Mouse (Mus musculus): Measurements from ENCODE around the gene Gm9049. TPM values are rescaled to one million over a fixed set of nuclear protein-coding genes. Genes with fewer than 3 reads are reported as not detected.
"Not testable (repeated sequence)": the region's sequence is repeated elsewhere in the genome, so short reads cannot be mapped to it uniquely, and the experiment has no call there.

The Gm9049 gene
- polyA plus RNA-seq, 1 experiment = 0.05 TPM

DNA sequence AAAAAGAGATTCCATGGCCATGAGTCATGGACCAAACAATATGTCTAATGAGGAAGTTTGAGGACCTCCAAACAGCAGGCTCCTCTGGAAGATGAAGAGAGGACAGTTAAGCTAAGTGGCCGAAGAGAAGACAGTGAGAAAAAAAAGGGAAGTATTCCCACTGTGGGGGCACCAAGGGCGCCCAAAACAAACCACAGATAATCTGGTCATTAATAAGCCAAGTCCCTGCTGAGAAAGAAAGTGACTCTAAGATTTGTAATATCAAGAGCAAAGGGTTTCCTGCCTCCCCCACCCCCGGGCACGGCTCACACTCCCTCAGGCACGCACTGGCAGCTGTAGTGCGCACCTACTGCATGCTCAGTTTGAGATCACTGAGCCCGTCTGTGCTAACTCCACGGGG is 34.9 kb downstream of the Gm9049 start:
- TF ChIP-seq POLR2A (IDR thresholded peaks at IDR 0.05; ENCODE audit: control insufficient read depth, extremely low read depth, insufficient read depth, low read length, poor library complexity) (no peak), CTCF (IDR thresholded peaks at IDR 0.05; ENCODE audit: borderline replicate concordance, control insufficient read depth, extremely low read depth, insufficient read depth, low read length, poor library complexity) (no peak)
- Histone ChIP-seq H3K4me3 (ENCODE audit: control insufficient read depth, insufficient read depth, low read length) (no peak overlapping the region), H3K36me3 (ENCODE audit: control insufficient read depth, insufficient read depth, low read length) (no peaks in the 10 kb centered on the region), H3K4me1 (replicated peaks; ENCODE audit: control insufficient read depth, insufficient read depth, low read length) (no peaks in the 10 kb centered on the region), H3K27ac (ENCODE audit: control insufficient read depth, insufficient read depth, low read length) (no peak overlapping the region), H3K27me3 (ENCODE audit: control insufficient read depth, insufficient read depth, low read length) (no peaks in the 10 kb centered on the region)
- 37% methylated on average over 8 of the region's 8 CpGs for WGBS
- no peak for DNase-seq

DNA sequence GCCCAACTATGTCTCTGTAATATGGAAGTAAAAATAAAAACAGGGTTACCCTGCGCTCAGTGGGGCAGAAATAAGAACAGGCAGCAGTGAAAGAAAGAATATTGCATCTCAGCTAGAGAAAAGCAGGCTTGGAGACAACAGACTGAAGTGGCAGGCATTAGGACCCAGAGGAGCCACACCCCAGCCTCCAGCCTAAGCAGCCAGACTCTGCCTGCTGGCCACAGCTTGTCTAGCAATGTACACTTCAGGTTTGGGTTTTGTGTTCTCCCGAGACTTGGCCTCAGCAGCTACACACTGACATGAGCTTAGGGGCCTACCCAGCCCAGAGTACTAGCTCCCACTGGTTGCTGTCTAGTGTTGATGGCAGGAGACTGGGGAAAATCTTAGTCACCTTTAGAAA is 51.8 kb downstream of the Gm9049 start:
- H3K27me3 ChIP-seq (ENCODE audit: control insufficient read depth, insufficient read depth, low read length); H3K27ac ChIP-seq (ENCODE audit: control insufficient read depth, insufficient read depth, low read length); H3K36me3 ChIP-seq (ENCODE audit: control insufficient read depth, insufficient read depth, low read length); H3K4me3 ChIP-seq (ENCODE audit: control insufficient read depth, insufficient read depth, low read length); H3K4me1 ChIP-seq (replicated peaks; ENCODE audit: control insufficient read depth, insufficient read depth, low read length); DNase-seq: not testable (repeated sequence)
- 52% methylated on average over 2 of the region's 2 CpGs for WGBS

Other genes starting within 250 kb of the Gm9049 start
- 23.3 and 34.8 TPM in 2 replicates for gene Mdm1, start 212.3 kb downstream of the Gm9049 start, polyA plus RNA-seq (2012; rRNA removed)
- gene Il22, start 149.2 kb downstream of the Gm9049 start, polyA plus RNA-seq (2012; rRNA removed) = 0.20 TPM in 1 of 2 replicates, not detected in the other
- not detected in 2 replicates for gene Gm32717, start 113.3 kb downstream of the Gm9049 start, polyA plus RNA-seq (2012; rRNA removed)
- not detected in 2 replicates for gene Gm32802, start 95.4 kb downstream of the Gm9049 start, polyA plus RNA-seq (2012; rRNA removed)
- not detected in 2 replicates for gene Iltifb, start 59.1 kb downstream of the Gm9049 start, polyA plus RNA-seq (2012; rRNA removed)
- gene Gm9040, start 27.1 kb downstream of the Gm9049 start, polyA plus RNA-seq (2012; rRNA removed) = not detected in 2 replicates
- gene Gm9044, start 21.7 kb downstream of the Gm9049 start, polyA plus RNA-seq (2012; rRNA removed) = not detected in 2 replicates
- gene Gm9045, start 16.3 kb downstream of the Gm9049 start, polyA plus RNA-seq (2012; rRNA removed) = 0.05 TPM in 1 of 2 replicates, not detected in the other
- gene Gm9046, start 10.8 kb downstream of the Gm9049 start, polyA plus RNA-seq (2012; rRNA removed) = not detected in 2 replicates
- not detected in 2 replicates for gene Gm9048, start 5.4 kb downstream of the Gm9049 start, polyA plus RNA-seq (2012; rRNA removed)
- gene Ifng, start 86.9 kb upstream of the Gm9049 start, polyA plus RNA-seq (2012; rRNA removed) = 0.24 TPM in 1 of 2 replicates, not detected in the other